Mouse (Mus musculus): Measurements from ENCODE around the gene Olfr1097.

DNA sequence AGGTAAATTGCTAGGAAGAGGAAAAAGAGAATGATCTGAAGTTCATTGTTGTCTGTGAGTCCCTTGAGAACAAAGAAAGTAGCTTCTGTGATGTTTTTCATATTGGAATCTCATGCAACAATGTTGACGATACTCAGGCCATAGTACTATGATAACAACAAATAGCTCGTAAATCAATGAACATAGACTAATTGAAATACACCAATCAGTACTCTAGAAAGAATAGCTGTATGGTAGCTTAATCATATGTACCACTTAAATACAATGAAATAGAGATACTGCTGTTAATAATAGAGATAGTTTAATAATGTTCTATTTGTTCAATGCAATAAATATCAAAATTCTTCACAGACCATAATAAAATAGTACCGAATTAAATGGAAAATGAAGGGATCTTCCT lies 40.4 kb downstream of the Olfr1097 start, which contains the start of gene Olfr1095:
- TF ChIP-seq POLR2A (IDR thresholded peaks at IDR 0.05; ENCODE audit: low read depth, low read length) (no peak), CTCF (IDR thresholded peaks at IDR 0.05; ENCODE audit: extremely low read depth, insufficient read depth, insufficient read length, insufficient replicate concordance) (no peak)

All from spleen, adult 2 months (tissue).